Mouse (Mus musculus) testis, adult 2 months (tissue): ENCODE results near the gene Rpl18a. TPM values are rescaled to one million over a fixed set of nuclear protein-coding genes. Genes with fewer than 3 reads are reported as not detected.
"Not testable (repeated sequence)": the region's sequence is repeated elsewhere in the genome, so short reads cannot be mapped to it uniquely, and the experiment has no call there.

Source experiments
- H3K27ac ChIP-seq: fragments of 200-500 bp; 2 replicates; pipeline ENCODE4 v1.5.1; 2012; ENCODE audit warnings: low read depth, low read length; ENCODE audit not compliant: control insufficient read depth, insufficient read depth
- H3K27me3 ChIP-seq: fragments of 200-500 bp; 2 replicates; pipeline ENCODE4 v1.6.1; 2012; ENCODE audit warnings: mild to moderate bottlenecking, low read length, moderate library complexity; ENCODE audit not compliant: control insufficient read depth, insufficient read depth
- H3K36me3 ChIP-seq: fragments of 200-500 bp; 2 replicates; pipeline ENCODE4 v1.6.1; 2012; ENCODE audit warnings: mild to moderate bottlenecking, low read length; ENCODE audit not compliant: control insufficient read depth, insufficient read depth
- H3K4me1 ChIP-seq: fragments of 200-500 bp; 2 replicates; pipeline ENCODE4 v1.6.1; 2012; ENCODE audit warnings: low read length; ENCODE audit not compliant: control insufficient read depth, insufficient read depth
- H3K4me3 ChIP-seq: fragments of 200-500 bp; 2 replicates; pipeline ENCODE4 v1.5.1; 2012; ENCODE audit warnings: low read depth, mild to moderate bottlenecking, low read length, moderate library complexity, mixed read lengths; ENCODE audit not compliant: control insufficient read depth
- CTCF ChIP-seq: fragments of 200-500 bp; IDR thresholded peaks from 2 replicates; pipeline ENCODE4 v1.5.1; 2012; ENCODE audit warnings: low read depth, mild to moderate bottlenecking, inconsistent platforms, low read length, moderate library complexity; ENCODE audit not compliant: control insufficient read depth, insufficient read depth, insufficient replicate concordance
- POLR2A ChIP-seq: fragments of 200-500 bp; IDR thresholded peaks from 2 replicates; pipeline ENCODE4 v1.6.1; 2012; ENCODE audit warnings: low read depth, mild to moderate bottlenecking, inconsistent platforms, low read length, moderate library complexity; ENCODE audit not compliant: control insufficient read depth
- polyA plus RNA-seq: library from polyadenylated mRNA; depleted of rRNA; stranded (reverse); fragments of >200 nt; gene quantifications from 2 replicates; pipeline ENCODE4 v1.2.3, GENCODE M21; 2012

Rpl18a gene
- polyA plus RNA-seq, 1 experiment, result 1,162 TPM

- no peaks in the 10 kb centered on the region for H3K27me3 ChIP-seq
- no peak overlapping the region for H3K4me3 ChIP-seq
- H3K4me1 ChIP-seq, result peaks cover 10% of the 10 kb centered on the region
- H3K27ac ChIP-seq, result no peak overlapping the region
- H3K36me3 ChIP-seq, result no peaks in the 10 kb centered on the region
- TF ChIP-seq POLR2A (no peak), CTCF (no peak)
Observed at GRCm38 (mm10) chr8:70903112-70903511, 5.9 kb upstream of the Rpl18a start.

- H3K27me3 ChIP-seq, result no peaks in the 10 kb centered on the region
- no peaks in the 10 kb centered on the region for H3K36me3 ChIP-seq
- H3K4me3 ChIP-seq, result no peak overlapping the region
- peaks cover 10% of the 10 kb centered on the region for H3K4me1 ChIP-seq
- TF ChIP-seq POLR2A (no peak), CTCF (no peak)
- no peak overlapping the region for H3K27ac ChIP-seq
Observed at GRCm38 (mm10) chr8:70902211-70902610, 5.0 kb upstream of the Rpl18a start.

GRCm38 (mm10) chr8:70900872-70901387, 3.7 kb upstream of the Rpl18a start:
- Histone ChIP-seq H3K27ac (no peak overlapping the region), H3K36me3 (no peaks in the 10 kb centered on the region), H3K4me3 (no peak overlapping the region), H3K27me3 (no peaks in the 10 kb centered on the region), H3K4me1 (peaks cover 12% of the 10 kb centered on the region)
- TF ChIP-seq POLR2A, result no peak
- TF ChIP-seq CTCF, result no peak

GRCm38 (mm10) chr8:70899226-70899625, 2.0 kb upstream of the Rpl18a start:
- H3K4me1 ChIP-seq, result peaks cover 8% of the 10 kb centered on the region
- no peak overlapping the region for H3K4me3 ChIP-seq
- H3K27me3 ChIP-seq, result no peaks in the 10 kb centered on the region
- no peak for TF ChIP-seq CTCF
- TF ChIP-seq POLR2A, result no peak
- no peaks in the 10 kb centered on the region; the same call in 1 of the 2 replicates for H3K36me3 ChIP-seq
- no peak overlapping the region for H3K27ac ChIP-seq

- no peak overlapping the region for H3K27ac ChIP-seq
Observed at GRCm38 (mm10) chr8:70898661-70899198, 1.5 kb upstream of the Rpl18a start.

GRCm38 (mm10) chr8:70897681-70898413, 635 bp upstream of the Rpl18a start:
- TF ChIP-seq CTCF, result peak; percentile 98; the same call in 1 of the 2 replicates
- no peak for TF ChIP-seq POLR2A
- Histone ChIP-seq H3K4me3 (peak overlapping the region; percentile 90), H3K27me3 (no peaks in the 10 kb centered on the region), H3K27ac (peak overlapping the region; percentile 75), H3K36me3 (no peaks in the 10 kb centered on the region; the same call in 1 of the 2 replicates), H3K4me1 (peaks cover 8% of the 10 kb centered on the region)

More at GRCm38 (mm10) chr8:70898661-70899198, 1.5 kb upstream of the Rpl18a start:
- Histone ChIP-seq H3K4me3 (no peak overlapping the region), H3K36me3 (no peaks in the 10 kb centered on the region; the same call in 1 of the 2 replicates), H3K4me1 (peaks cover 8% of the 10 kb centered on the region), H3K27me3 (no peaks in the 10 kb centered on the region)
- no peak for TF ChIP-seq POLR2A
- no peak for TF ChIP-seq CTCF

- Histone ChIP-seq H3K27me3 (no peaks in the 10 kb centered on the region), H3K4me1 (peaks cover 17% of the 10 kb centered on the region), H3K27ac (peak overlapping the region; percentile 63), H3K36me3 (no peaks in the 10 kb centered on the region; the same call in 1 of the 2 replicates), H3K4me3 (peak overlapping the region; percentile 90)
- TF ChIP-seq POLR2A (no peak), CTCF (no peak)
Observed at GRCm38 (mm10) chr8:70896316-70897020, 744 bp downstream of the Rpl18a start.

GRCm38 (mm10) chr8:70895571-70896259, 1.5 kb downstream of the Rpl18a start:
- H3K27me3 ChIP-seq, H3K36me3 ChIP-seq, H3K4me3 ChIP-seq, H3K27ac ChIP-seq: not testable (repeated sequence)
- peaks cover 21% of the 10 kb centered on the region for H3K4me1 ChIP-seq
